Mouse (Mus musculus): ENCODE results near the gene Tmprss9.
A peak's percentile ranks its signal among the peaks of the same experiment; 100 is the strongest.
"Not testable (repeated sequence)": the region's sequence is repeated elsewhere in the genome, so short reads cannot be mapped to it uniquely, and the experiment has no call there.

Gene Tmprss9

DNA sequence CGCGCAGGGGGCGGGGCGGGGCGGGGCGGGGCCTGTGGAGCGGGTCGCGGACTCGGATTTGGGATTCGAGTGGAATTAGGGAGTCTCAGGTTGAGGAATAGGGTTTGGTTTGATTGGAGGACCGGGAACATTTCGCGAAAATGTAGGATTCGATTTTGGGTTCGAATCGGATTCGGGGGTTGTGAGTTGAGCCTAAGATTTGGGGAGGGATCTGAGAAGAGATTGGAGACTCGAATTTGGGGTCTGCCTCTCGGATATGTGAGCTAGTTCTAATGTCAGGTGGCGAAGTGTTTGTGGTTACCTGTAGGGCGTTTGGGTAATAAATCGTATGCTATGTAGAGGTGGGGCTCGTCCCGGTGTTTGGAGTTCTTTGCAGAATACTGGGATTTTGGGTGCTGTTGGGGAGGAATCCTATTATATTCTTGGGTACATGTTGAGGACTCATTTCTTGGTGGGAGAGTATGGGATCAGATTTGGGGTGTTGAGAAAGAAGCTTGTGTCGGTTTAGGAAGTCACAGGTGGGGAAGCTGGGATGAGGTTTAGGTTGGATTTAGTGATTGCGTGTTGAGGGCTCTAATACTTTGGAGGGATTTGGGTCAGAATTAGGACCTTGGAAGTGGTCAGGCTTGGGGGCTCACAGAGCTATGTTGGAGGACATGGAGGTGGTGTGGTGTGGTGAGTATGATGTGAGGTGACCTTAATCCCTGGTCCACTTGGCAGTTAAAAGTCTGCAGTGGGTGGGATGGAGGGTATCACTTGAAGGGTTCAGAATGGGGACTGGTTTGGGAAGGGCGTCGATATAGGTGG, 44.4 kb upstream of the Tmprss9 start:
- Histone ChIP-seq H3K27me3 (ENCODE audit: insufficient read depth, low read length) (peaks cover 2% of the 10 kb centered on the region), H3K9me3 (ENCODE audit: low read length) (no peaks in the 10 kb centered on the region), H3K4me3 (replicated peaks; ENCODE audit: low read length) (peak overlapping the region; percentile 89), H3K36me3 (ENCODE audit: insufficient read depth, low read length) (peaks cover 36% of the 10 kb centered on the region), H3K4me1 (replicated peaks; ENCODE audit: low read depth, low read length) (peaks cover 64% of the 10 kb centered on the region)
- no peak for TF ChIP-seq POU5F1 (IDR thresholded peaks at IDR 0.05; ENCODE audit: borderline replicate concordance, low read length)

DNA sequence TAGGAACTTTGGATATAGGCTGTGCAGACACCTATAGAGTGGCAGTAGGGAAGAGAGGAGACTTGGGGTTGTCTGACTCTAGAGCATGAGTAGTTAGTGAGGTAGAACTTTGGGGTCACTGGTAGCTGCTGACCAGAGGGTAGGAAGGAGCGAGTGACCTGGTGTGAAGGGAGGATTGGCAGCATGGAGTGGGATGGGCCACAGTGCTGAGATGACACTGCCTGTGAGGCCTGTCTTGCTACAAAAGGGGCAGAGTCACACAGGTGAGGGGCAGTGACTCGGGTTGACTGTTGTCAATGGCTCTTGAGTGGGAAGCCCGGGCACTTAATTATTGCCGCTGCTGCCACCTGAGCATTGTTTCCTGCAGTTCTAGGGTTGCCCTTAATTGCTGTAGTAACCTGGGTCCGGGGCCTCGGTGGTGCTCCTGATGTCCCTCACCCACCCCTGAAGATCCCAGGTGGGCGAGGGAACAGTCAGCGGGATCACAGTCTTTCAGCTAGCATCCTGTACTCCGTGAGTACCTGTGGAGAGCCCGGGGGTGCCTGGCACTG, 43.7 kb upstream of the Tmprss9 start:
- peak overlapping the region; percentile 89 for H3K4me3 ChIP-seq (replicated peaks; ENCODE audit: low read length)
- no peaks in the 10 kb centered on the region for H3K9me3 ChIP-seq (ENCODE audit: low read length)
- H3K36me3 ChIP-seq (ENCODE audit: insufficient read depth, low read length) = peaks cover 36% of the 10 kb centered on the region
- H3K27me3 ChIP-seq (ENCODE audit: insufficient read depth, low read length) = peaks cover 8% of the 10 kb centered on the region
- TF ChIP-seq NANOG (IDR thresholded peaks at IDR 0.05; ENCODE audit: borderline replicate concordance, low read length) (no peak), CTCF (conservative IDR thresholded peaks at IDR 0.05; ENCODE audit: low read length) (no peak), POU5F1 (IDR thresholded peaks at IDR 0.05; ENCODE audit: borderline replicate concordance, low read length) (no peak)
- H3K4me1 ChIP-seq (replicated peaks; ENCODE audit: low read depth, low read length) = peaks cover 64% of the 10 kb centered on the region

DNA sequence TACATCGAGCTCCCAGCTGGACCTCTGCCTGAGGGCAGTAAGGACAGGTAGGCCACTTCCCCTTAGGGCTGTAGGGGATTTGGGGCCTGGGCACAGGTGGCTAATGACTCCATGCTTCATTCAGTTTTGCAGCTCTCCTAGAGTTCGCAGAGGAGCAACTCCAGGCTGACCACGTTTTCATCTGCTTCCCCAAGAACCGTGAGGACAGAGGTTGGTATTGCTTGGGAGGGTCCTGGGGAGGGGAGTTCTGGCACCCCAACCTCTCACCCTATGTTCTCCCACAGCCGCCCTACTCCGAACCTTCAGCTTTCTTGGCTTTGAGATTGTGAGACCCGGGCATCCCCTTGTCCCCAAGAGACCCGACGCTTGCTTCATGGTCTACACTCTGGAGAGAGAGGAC, 43.1 kb upstream of the Tmprss9 start:
- Histone ChIP-seq H3K36me3 (ENCODE audit: insufficient read depth, low read length) (peaks cover 36% of the 10 kb centered on the region), H3K27me3 (ENCODE audit: insufficient read depth, low read length) (peaks cover 15% of the 10 kb centered on the region), H3K4me1 (replicated peaks; ENCODE audit: low read depth, low read length) (peaks cover 64% of the 10 kb centered on the region)
- H3K4me3 ChIP-seq (replicated peaks; ENCODE audit: low read length); H3K9me3 ChIP-seq (ENCODE audit: low read length): not testable (repeated sequence)

DNA sequence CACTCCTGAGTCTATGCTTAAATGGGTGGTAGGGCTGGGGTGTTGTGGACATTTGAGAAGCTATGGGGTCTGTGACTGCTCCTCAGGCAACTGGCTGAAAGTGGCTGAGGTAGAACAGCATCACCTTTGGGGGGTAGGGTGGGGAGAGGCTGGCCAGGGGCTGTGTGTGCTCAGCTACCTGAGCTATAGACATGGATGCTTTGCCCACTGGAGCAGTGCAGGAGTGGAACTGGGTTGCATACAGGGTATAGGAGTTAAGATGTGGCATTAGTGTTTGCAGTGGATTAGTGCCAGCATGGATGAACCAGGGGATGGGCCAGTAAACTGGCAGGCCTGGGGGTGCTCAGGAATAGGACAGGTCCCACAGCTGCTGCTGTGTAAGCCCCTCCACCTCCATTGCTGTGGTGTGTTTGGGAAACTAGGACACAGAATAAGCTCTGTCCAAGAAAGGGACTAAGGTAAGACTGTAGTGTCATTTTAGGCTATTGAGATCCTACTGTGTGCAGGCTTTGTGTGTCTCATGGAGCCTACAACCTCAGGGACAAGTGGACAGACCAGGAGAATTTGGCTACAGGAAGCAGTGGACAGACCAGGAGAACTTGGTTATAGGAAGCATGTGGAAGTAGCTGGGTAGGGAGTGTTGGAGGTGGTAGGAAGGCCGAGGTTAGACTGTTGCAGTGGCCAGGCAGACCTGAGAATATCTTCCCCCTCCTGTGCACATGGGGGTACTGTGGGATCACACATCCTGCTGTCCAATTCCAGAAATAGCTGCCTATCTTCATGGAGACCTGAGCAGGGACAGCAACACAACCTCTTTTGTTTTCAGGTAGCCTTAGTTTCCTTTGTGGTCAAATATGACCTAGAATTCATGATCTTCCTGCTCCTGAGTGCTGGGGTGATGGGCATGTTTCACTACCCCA, 42.0 kb upstream of the Tmprss9 start:
- Histone ChIP-seq H3K9me3 (ENCODE audit: low read length) (no peaks in the 10 kb centered on the region), H3K27me3 (ENCODE audit: insufficient read depth, low read length) (peaks cover 25% of the 10 kb centered on the region), H3K36me3 (ENCODE audit: insufficient read depth, low read length) (peaks cover 36% of the 10 kb centered on the region), H3K4me1 (replicated peaks; ENCODE audit: low read depth, low read length) (peaks cover 57% of the 10 kb centered on the region), H3K4me3 (replicated peaks; ENCODE audit: low read length) (no peak overlapping the region)
- TF ChIP-seq CTCF (conservative IDR thresholded peaks at IDR 0.05; ENCODE audit: low read length) = no peak
- TF ChIP-seq NANOG (IDR thresholded peaks at IDR 0.05; ENCODE audit: borderline replicate concordance, low read length) = no peak
- no peak for TF ChIP-seq POU5F1 (IDR thresholded peaks at IDR 0.05; ENCODE audit: borderline replicate concordance, low read length)

DNA sequence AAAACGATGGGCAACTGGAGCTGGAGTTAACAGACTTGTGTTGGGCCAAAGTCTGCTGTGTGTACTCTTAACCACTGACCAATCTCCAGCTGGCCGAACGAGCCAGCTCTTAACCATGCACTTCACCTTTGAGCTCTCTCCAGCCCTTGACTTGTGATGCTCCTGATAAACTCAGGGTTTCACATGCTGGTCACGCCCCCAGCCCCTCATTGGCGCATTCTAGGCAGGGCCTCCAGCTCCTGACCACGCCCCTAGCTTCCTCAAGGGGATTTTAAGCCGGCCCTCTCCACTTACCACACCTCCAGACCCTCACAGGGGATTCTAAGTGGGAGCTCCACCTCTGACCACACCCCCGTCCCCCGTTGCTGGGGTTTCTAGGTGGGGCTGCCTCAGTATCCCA, 40.5 kb upstream of the Tmprss9 start:
- H3K9me3 ChIP-seq (ENCODE audit: low read length) = no peaks in the 10 kb centered on the region
- peaks cover 40% of the 10 kb centered on the region for H3K27me3 ChIP-seq (ENCODE audit: insufficient read depth, low read length)
- TF ChIP-seq CTCF (conservative IDR thresholded peaks at IDR 0.05; ENCODE audit: low read length) = no peak
- no peak for TF ChIP-seq POU5F1 (IDR thresholded peaks at IDR 0.05; ENCODE audit: borderline replicate concordance, low read length)
- TF ChIP-seq NANOG (IDR thresholded peaks at IDR 0.05; ENCODE audit: borderline replicate concordance, low read length) = no peak
- H3K36me3 ChIP-seq (ENCODE audit: insufficient read depth, low read length) = peaks cover 36% of the 10 kb centered on the region
- no peak overlapping the region for H3K4me3 ChIP-seq (replicated peaks; ENCODE audit: low read length)
- peaks cover 62% of the 10 kb centered on the region for H3K4me1 ChIP-seq (replicated peaks; ENCODE audit: low read depth, low read length)

DNA sequence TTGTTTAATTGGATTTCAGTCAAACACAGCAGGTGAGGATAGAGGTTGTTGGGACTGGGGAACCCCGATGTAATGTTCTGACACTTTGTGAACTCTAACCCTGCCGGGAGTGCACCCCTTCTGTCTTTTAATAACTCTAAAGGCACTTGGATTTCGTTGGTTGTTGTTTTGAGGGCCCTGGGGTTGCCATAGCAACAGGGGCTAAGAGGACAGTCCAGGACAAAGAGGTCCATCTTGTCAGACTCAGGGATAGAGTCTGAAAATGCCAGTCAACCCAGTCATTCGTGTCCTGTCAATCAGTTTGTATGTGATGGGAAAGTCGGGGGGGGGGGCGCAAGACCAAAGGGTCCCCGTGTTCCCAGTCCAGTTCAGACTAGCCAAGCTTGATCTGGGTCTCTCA, 38.8 kb upstream of the Tmprss9 start:
- Histone ChIP-seq H3K27me3 (ENCODE audit: insufficient read depth, low read length) (peaks cover 57% of the 10 kb centered on the region), H3K4me1 (replicated peaks; ENCODE audit: low read depth, low read length) (peaks cover 73% of the 10 kb centered on the region), H3K9me3 (ENCODE audit: low read length) (no peaks in the 10 kb centered on the region), H3K36me3 (ENCODE audit: insufficient read depth, low read length) (peaks cover 29% of the 10 kb centered on the region), H3K4me3 (replicated peaks; ENCODE audit: low read length) (no peak overlapping the region)
- TF ChIP-seq NANOG (IDR thresholded peaks at IDR 0.05; ENCODE audit: borderline replicate concordance, low read length) (no peak), POU5F1 (IDR thresholded peaks at IDR 0.05; ENCODE audit: borderline replicate concordance, low read length) (no peak)

DNA sequence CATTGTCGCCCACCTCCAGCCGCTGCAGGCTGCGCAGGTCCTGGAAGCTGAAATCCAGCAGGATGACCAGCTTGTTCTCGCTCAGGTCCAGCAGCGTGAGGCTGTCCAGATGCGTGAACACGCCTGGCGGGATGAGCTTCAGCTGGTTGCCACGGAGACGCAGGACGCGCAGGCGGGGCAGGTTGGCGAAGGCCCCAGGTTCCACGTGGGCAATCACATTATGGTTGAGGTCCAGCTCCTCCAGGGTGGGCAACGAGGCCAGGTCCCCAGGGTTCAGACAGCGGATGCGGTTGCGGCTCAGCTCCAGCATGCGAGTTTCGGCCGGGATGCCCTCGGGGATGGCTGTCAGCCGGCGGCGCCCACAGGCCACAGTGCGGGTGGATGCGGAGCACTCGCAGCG, 36.0 kb upstream of the Tmprss9 start:
- TF ChIP-seq NANOG (IDR thresholded peaks at IDR 0.05; ENCODE audit: borderline replicate concordance, low read length) = no peak
- TF ChIP-seq CTCF (conservative IDR thresholded peaks at IDR 0.05; ENCODE audit: low read length) = no peak
- TF ChIP-seq POU5F1 (IDR thresholded peaks at IDR 0.05; ENCODE audit: borderline replicate concordance, low read length) = no peak
- Histone ChIP-seq H3K27me3 (ENCODE audit: insufficient read depth, low read length) (peaks cover 76% of the 10 kb centered on the region), H3K4me3 (replicated peaks; ENCODE audit: low read length) (peak overlapping the region; percentile 67), H3K36me3 (ENCODE audit: insufficient read depth, low read length) (peaks cover 3% of the 10 kb centered on the region), H3K4me1 (replicated peaks; ENCODE audit: low read depth, low read length) (peaks cover 71% of the 10 kb centered on the region), H3K9me3 (ENCODE audit: low read length) (no peaks in the 10 kb centered on the region)

DNA sequence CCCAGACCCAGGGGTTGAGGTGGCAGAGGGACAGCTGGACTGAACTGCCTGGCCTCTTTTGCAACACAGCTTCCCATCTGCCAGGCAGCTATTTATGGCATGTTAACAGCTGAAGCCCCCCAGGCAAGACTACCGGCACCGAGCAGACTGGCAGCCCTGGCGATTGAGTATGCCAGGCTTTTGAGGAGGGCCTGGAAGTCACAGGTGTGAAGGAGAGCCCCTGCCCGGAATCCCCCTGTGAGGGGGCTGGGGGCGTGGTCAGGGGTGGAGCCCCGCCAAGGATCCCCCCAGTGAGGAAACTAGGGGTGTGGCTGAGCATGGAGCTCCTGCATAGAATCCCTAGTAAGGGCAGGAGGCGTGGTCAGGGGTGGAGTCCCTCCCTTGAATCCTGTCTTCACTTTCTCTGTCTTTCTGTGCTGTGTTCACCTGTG, 34.7 kb upstream of the Tmprss9 start:
- Histone ChIP-seq H3K36me3 (ENCODE audit: insufficient read depth, low read length) (no peaks in the 10 kb centered on the region), H3K27me3 (ENCODE audit: insufficient read depth, low read length) (peaks cover 90% of the 10 kb centered on the region), H3K4me1 (replicated peaks; ENCODE audit: low read depth, low read length) (peaks cover 68% of the 10 kb centered on the region), H3K9me3 (ENCODE audit: low read length) (no peaks in the 10 kb centered on the region), H3K4me3 (replicated peaks; ENCODE audit: low read length) (no peak overlapping the region)
- TF ChIP-seq POU5F1 (IDR thresholded peaks at IDR 0.05; ENCODE audit: borderline replicate concordance, low read length) (no peak), NANOG (IDR thresholded peaks at IDR 0.05; ENCODE audit: borderline replicate concordance, low read length) (no peak), CTCF (conservative IDR thresholded peaks at IDR 0.05; ENCODE audit: low read length) (no peak)
